Mouse (Mus musculus) neutrophil, adult 5-6 weeks (primary cell): Measurements from ENCODE around the gene Nsun5. TPM values are rescaled to one million over a fixed set of nuclear protein-coding genes. Genes with fewer than 3 reads are reported as not detected.

Source experiments
- total RNA-seq: library from RNA; stranded (forward); fragments of 200-1000 nt; gene quantifications from 2 replicates; pipeline ENCODE4 v1.2.3, GENCODE M21; 2017

Nsun5 gene
- total RNA-seq, 1 experiment from 2014 or later: 14.4 TPM

Other genes starting within 250 kb of the Nsun5 start
- gene Tbl2, start 220.3 kb upstream of the Nsun5 start, total RNA-seq: 7.4 and 9.3 TPM in 2 replicates
- 37.4 and 49.5 TPM in 2 replicates for gene Bcl7b, start 201.7 kb upstream of the Nsun5 start, total RNA-seq
- gene Baz1b, start 182.7 kb upstream of the Nsun5 start, total RNA-seq: 125 and 129 TPM in 2 replicates
- not detected in 2 replicates for gene Fzd9, start 118.7 kb upstream of the Nsun5 start, total RNA-seq
- not detected in 2 replicates for gene Fkbp6, start 19.9 kb upstream of the Nsun5 start, total RNA-seq
- not detected in 2 replicates for gene Trim50, start 16.7 kb upstream of the Nsun5 start, total RNA-seq
- 6.5 and 7.0 TPM in 2 replicates for gene Pom121, start 24.6 kb downstream of the Nsun5 start, total RNA-seq
- 51.2 and 64.4 TPM in 2 replicates for gene Hip1, start 175.2 kb downstream of the Nsun5 start, total RNA-seq
- gene Ccl26, start 193.6 kb downstream of the Nsun5 start, total RNA-seq: not detected in 2 replicates
- not detected in 2 replicates for gene Ccl24, start 203.1 kb downstream of the Nsun5 start, total RNA-seq